Mouse (Mus musculus): ENCODE measurements around the gene Baz2b. TPM values are rescaled to one million over a fixed set of nuclear protein-coding genes. Genes with fewer than 3 reads are reported as not detected.

The Baz2b gene
- total and polyA plus RNA-seq, 2 experiments from 2014 or later = 72.3 to 89.3 TPM

DNA sequence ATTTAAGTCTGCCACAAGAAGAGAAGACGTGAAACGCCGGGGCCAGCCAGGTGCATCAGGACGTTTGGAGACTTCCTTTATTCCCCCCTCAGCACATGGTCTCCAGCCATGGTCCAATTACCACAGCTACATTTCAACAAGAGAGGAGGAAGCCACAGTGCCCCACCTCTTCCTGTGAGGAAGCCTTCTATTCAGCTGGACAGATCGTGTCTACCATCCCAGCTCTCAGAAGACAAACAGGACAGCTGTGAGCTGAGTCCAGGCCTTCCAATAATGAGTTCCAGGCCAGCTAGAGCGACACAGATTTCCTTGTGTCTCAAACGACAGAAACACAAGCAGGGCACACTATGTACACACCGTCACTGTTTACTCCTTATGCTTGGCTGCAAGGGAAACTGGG is 137.8 kb downstream of the Baz2b start:
- Histone ChIP-seq H3K36me3 (ENCODE audit: insufficient read depth, low read length) (no peaks in the 10 kb centered on the region), H3K9ac (replicated peaks; ENCODE audit: low read length, poor library complexity, severe bottlenecking) (no peak overlapping the region), H3K4me3 (ENCODE audit: low read depth, low read length) (no peak overlapping the region), H3K27ac (ENCODE audit: low read depth, low read length) (no peak overlapping the region), H3K9me3 (ENCODE audit: low read length) (no peaks in the 10 kb centered on the region), H3K27me3 (ENCODE audit: insufficient read depth, low read length) (no peaks in the 10 kb centered on the region), H3K4me1 (ENCODE audit: insufficient read depth, low read length) (no peaks in the 10 kb centered on the region), H3K4me2 (ENCODE audit: low read depth, low read length, poor library complexity, severe bottlenecking) (no peak overlapping the region)
- no peak for TF ChIP-seq CTCF (IDR thresholded peaks at IDR 0.05)
- ATAC-seq (ENCODE audit: low FRiP score) (no peak), DNase-seq (ENCODE audit: low spot score) (no peak)
- WGBS = 71% methylated on average over 8 of the region's 8 CpGs

DNA sequence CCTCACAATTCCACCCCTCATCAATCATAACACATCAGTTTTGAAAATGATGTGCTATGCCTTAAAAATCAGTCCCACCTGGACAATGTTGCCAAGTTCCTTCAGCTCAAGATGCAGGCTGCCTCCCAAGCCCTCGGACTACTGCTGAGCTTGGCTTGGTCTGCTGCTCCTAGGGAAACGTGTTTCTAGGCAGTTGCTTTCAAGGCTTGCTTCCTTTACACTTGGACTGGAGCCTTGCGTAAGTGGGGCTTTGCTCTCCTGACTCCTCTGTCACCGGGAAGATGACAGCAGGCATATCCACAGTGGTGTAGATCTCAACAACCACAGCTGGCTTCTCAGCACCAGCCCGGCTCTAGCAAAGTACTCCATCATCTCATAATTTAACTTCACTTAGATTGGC is 138.7 kb downstream of the Baz2b start:
- Histone ChIP-seq H3K27ac (ENCODE audit: low read depth, low read length) (no peak overlapping the region), H3K9ac (replicated peaks; ENCODE audit: low read length, poor library complexity, severe bottlenecking) (no peak overlapping the region), H3K4me1 (ENCODE audit: insufficient read depth, low read length) (no peaks in the 10 kb centered on the region), H3K4me3 (ENCODE audit: low read depth, low read length) (no peak overlapping the region), H3K9me3 (ENCODE audit: low read length) (no peaks in the 10 kb centered on the region), H3K4me2 (ENCODE audit: low read depth, low read length, poor library complexity, severe bottlenecking) (no peak overlapping the region), H3K36me3 (ENCODE audit: insufficient read depth, low read length) (no peaks in the 10 kb centered on the region), H3K27me3 (ENCODE audit: insufficient read depth, low read length) (no peaks in the 10 kb centered on the region)
- WGBS = 74% methylated on average over 5 of the region's 5 CpGs
- ATAC-seq (ENCODE audit: low FRiP score) (no peak), DNase-seq (ENCODE audit: low spot score) (no peak)
- TF ChIP-seq CTCF (IDR thresholded peaks at IDR 0.05) = no peak

DNA sequence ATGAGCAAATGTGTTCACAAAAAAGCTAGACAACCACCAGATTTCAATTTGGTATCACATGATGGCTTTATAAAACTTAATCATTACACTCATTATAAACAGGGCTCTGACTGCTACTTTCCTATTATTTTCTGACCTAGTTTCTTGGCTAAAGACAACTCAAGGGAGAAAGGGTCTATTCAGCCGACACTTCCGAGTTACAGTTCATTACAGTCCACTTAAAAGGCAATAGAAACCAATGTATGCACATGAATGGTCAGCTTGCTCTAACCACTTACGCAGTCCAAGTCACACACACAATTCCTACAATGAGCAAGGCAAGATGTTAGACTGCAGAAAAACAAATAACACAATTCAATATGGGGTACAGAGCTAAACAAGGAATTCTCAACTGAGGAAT is 141.2 kb downstream of the Baz2b start:
- H3K27ac ChIP-seq (ENCODE audit: low read depth, low read length) = no peak overlapping the region
- H3K4me1 ChIP-seq (ENCODE audit: insufficient read depth, low read length) = no peaks in the 10 kb centered on the region
- H3K9me3 ChIP-seq (ENCODE audit: low read length) = no peaks in the 10 kb centered on the region
- ATAC-seq (ENCODE audit: low FRiP score) = no peak
- H3K27me3 ChIP-seq (ENCODE audit: insufficient read depth, low read length) = no peaks in the 10 kb centered on the region
- no peak overlapping the region for H3K4me3 ChIP-seq (ENCODE audit: low read depth, low read length)
- peak; percentile 38 for DNase-seq (ENCODE audit: low spot score)
- H3K9ac ChIP-seq (replicated peaks; ENCODE audit: low read length, poor library complexity, severe bottlenecking) = no peak overlapping the region
- H3K4me2 ChIP-seq (ENCODE audit: low read depth, low read length, poor library complexity, severe bottlenecking) = no peak overlapping the region
- 77% methylated on average over 3 of the region's 3 CpGs for WGBS
- no peak for TF ChIP-seq CTCF (IDR thresholded peaks at IDR 0.05)
- peaks cover 4% of the 10 kb centered on the region for H3K36me3 ChIP-seq (ENCODE audit: insufficient read depth, low read length)

DNA sequence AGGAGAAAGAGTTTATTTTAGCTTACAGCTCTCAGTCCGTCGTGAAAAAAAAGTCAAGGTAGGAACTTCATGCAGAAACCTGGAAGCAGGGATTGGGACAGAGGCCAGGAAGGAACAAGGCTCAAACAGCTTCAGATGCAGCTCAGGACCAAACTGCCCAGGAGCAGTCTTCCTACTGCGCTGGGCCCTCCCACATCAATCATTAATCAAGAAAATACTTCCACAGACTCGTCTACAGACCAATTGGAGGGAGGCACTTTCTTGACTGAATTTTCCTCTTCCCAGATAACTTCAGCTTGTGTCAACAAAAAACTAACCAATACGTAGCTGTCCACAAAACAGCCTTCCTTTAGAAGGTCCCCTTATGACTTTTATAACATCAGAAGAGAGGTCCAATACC is 144.2 kb downstream of the Baz2b start:
- H3K4me1 ChIP-seq (ENCODE audit: insufficient read depth, low read length) = no peaks in the 10 kb centered on the region
- no peak overlapping the region for H3K4me3 ChIP-seq (ENCODE audit: low read depth, low read length)
- no peak overlapping the region for H3K4me2 ChIP-seq (ENCODE audit: low read depth, low read length, poor library complexity, severe bottlenecking)
- H3K36me3 ChIP-seq (ENCODE audit: insufficient read depth, low read length) = peaks cover 4% of the 10 kb centered on the region
- no peak for ATAC-seq (ENCODE audit: low FRiP score)
- H3K27ac ChIP-seq (ENCODE audit: low read depth, low read length) = no peak overlapping the region
- H3K27me3 ChIP-seq (ENCODE audit: insufficient read depth, low read length) = no peaks in the 10 kb centered on the region
- H3K9me3 ChIP-seq (ENCODE audit: low read length) = no peaks in the 10 kb centered on the region
- 96% methylated on average over 5 of the region's 5 CpGs for WGBS
- DNase-seq (ENCODE audit: low spot score) = no peak
- TF ChIP-seq CTCF (IDR thresholded peaks at IDR 0.05) = no peak
- no peak overlapping the region for H3K9ac ChIP-seq (replicated peaks; ENCODE audit: low read length, poor library complexity, severe bottlenecking)

DNA sequence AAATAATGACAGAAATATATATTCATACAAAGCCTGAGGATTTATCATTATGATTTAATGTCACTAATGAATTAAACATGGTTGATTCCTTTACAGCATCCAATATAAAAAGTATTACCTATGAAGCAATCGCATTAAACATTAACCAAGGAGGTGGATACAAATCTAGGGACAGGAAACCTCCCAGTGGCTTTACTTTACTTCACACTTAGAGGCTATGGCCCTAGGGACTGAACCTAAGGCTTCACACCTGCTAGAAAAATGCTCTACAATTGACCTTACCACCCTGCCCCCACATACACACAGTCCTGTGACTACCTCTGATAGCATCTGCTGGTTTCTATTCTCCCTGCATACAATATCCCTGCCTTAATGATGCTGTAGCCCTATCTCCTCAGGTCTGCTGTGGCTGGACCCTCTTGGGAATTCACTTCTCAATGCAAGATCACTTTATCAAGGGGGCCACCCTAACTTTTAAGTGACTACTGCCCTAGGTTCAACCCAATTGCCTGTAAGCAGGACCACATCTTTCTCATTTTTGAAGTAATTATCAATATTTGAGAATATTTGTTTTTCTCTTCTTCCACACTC is 149.4 kb downstream of the Baz2b start:
- WGBS = 89% methylated on average over 1 of the region's 1 CpGs
- no peak overlapping the region for H3K4me3 ChIP-seq (ENCODE audit: low read depth, low read length)
- H3K27me3 ChIP-seq (ENCODE audit: insufficient read depth, low read length) = no peaks in the 10 kb centered on the region
- peaks cover 4% of the 10 kb centered on the region for H3K36me3 ChIP-seq (ENCODE audit: insufficient read depth, low read length)
- no peak for TF ChIP-seq CTCF (IDR thresholded peaks at IDR 0.05)
- H3K9me3 ChIP-seq (ENCODE audit: low read length) = no peaks in the 10 kb centered on the region
- H3K4me2 ChIP-seq (ENCODE audit: low read depth, low read length, poor library complexity, severe bottlenecking) = no peak overlapping the region
- ATAC-seq (ENCODE audit: low FRiP score) (no peak), DNase-seq (ENCODE audit: low spot score) (no peak)
- H3K27ac ChIP-seq (ENCODE audit: low read depth, low read length) = no peak overlapping the region
- H3K9ac ChIP-seq (replicated peaks; ENCODE audit: low read length, poor library complexity, severe bottlenecking) = no peak overlapping the region
- no peaks in the 10 kb centered on the region for H3K4me1 ChIP-seq (ENCODE audit: insufficient read depth, low read length)

DNA sequence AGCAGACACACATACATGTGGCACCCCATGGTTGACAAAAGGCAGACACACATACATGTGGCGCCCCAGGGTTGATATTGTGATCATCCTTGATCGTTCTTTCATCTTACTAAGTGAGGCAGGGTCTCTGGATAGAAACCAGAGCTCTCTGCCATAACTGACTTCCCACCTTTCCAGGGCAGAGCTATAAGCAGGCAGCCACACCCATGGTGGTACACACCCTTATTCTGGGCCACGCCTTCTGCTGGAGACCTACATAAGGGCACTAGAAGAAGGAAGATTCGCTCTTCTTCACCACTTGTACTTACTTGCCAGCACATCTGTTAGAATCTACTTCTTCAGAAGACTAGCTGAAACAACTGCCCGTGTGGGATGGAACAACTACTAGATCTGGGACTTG is 150.3 kb downstream of the Baz2b start:
- ATAC-seq (ENCODE audit: low FRiP score) (no peak), DNase-seq (ENCODE audit: low spot score) (no peak)
- Histone ChIP-seq H3K4me1 (ENCODE audit: insufficient read depth, low read length) (no peaks in the 10 kb centered on the region), H3K9ac (replicated peaks; ENCODE audit: low read length, poor library complexity, severe bottlenecking) (no peak overlapping the region), H3K4me3 (ENCODE audit: low read depth, low read length) (no peak overlapping the region), H3K4me2 (ENCODE audit: low read depth, low read length, poor library complexity, severe bottlenecking) (no peak overlapping the region), H3K27ac (ENCODE audit: low read depth, low read length) (no peak overlapping the region), H3K27me3 (ENCODE audit: insufficient read depth, low read length) (no peaks in the 10 kb centered on the region), H3K9me3 (ENCODE audit: low read length) (no peaks in the 10 kb centered on the region), H3K36me3 (ENCODE audit: insufficient read depth, low read length) (no peaks in the 10 kb centered on the region)
- TF ChIP-seq CTCF (IDR thresholded peaks at IDR 0.05) = no peak
- 94% methylated on average over 5 of the region's 5 CpGs for WGBS
